Mouse (Mus musculus) MEL (cell line): Measurements from ENCODE around the gene Zfp27. TPM values are rescaled to one million over a fixed set of nuclear protein-coding genes. Genes with fewer than 3 reads are reported as not detected.
"Not testable (repeated sequence)": the region's sequence is repeated elsewhere in the genome, so short reads cannot be mapped to it uniquely, and the experiment has no call there.

ENCODE experiments used
- DNase-seq: peaks from one replicate; pipeline ENCODE4 v3.0.0; 2011; ENCODE audit warnings: low read depth, low spot score
- H3K27ac ChIP-seq: 2 replicates; pipeline ENCODE4 v1.5.1; 2012; ENCODE audit warnings: low read depth, mild to moderate bottlenecking, control low read depth, low read length, moderate library complexity; ENCODE audit not compliant: control insufficient read depth
- H3K27me3 ChIP-seq, 2 experiments: fragments of 150-350 bp in 1 of 2; sonication (generic) in 1 of 2; 2 replicates each; pipeline ENCODE4 v1.6.1; 2012; ENCODE audit warnings: low read length in 2 of 2, mild to moderate bottlenecking in 2 of 2, improper control_type of control experiment in 1 of 2, moderate library complexity in 1 of 2; ENCODE audit not compliant: insufficient read depth in 2 of 2, control insufficient read depth in 1 of 2
- H3K36me3 ChIP-seq, 2 experiments: 2 replicates each; pipeline ENCODE4 v1.6.1; 2012 to 2014; ENCODE audit warnings: low read length in 2 of 2, improper control_type of control experiment in 1 of 2, inconsistent platforms in 1 of 2, mild to moderate bottlenecking in 1 of 2; ENCODE audit not compliant: insufficient read depth in 2 of 2, control insufficient read depth in 1 of 2
- H3K4me1 ChIP-seq, 2 experiments: fragments of 150-350 bp in 1 of 2; sonication (generic) in 1 of 2; 2 replicates each; pipeline ENCODE4 v1.6.1; 2012; ENCODE audit warnings: low read length in 2 of 2, improper control_type of control experiment in 1 of 2, mild to moderate bottlenecking in 1 of 2; ENCODE audit not compliant: insufficient read depth in 2 of 2, control insufficient read depth in 1 of 2
- H3K4me3 ChIP-seq, 2 experiments: fragments of 150-350 bp in 1 of 2; sonication (generic) in 1 of 2; 2 replicates each; pipeline ENCODE4 v1.5.1; 2012; ENCODE audit warnings: low read depth in 2 of 2, low read length in 2 of 2, mild to moderate bottlenecking in 2 of 2, moderate library complexity in 2 of 2, control low read depth in 1 of 2, improper control_type of control experiment in 1 of 2; ENCODE audit not compliant: control insufficient read depth in 1 of 2, insufficient read depth in 1 of 2
- H3K79me2 ChIP-seq: 2 replicates; pipeline ENCODE4 v1.6.1; 2012; ENCODE audit warnings: mild to moderate bottlenecking, low read length, moderate library complexity; ENCODE audit not compliant: control insufficient read depth, poor library complexity, insufficient read depth
- H3K9ac ChIP-seq: 2 replicates; pipeline ENCODE4 v1.6.1; 2012; ENCODE audit warnings: low read depth, mild to moderate bottlenecking, control low read depth, low read length, moderate library complexity; ENCODE audit not compliant: control insufficient read depth, poor library complexity, severe bottlenecking
- H3K9me3 ChIP-seq: fragments of 150-350 bp; sonication (generic); replicated peaks from 2 replicates; pipeline ENCODE4 v1.6.1; 2012; ENCODE audit warnings: mild to moderate bottlenecking, low read length, improper control_type of control experiment, moderate library complexity; ENCODE audit not compliant: insufficient read depth
- EP300 ChIP-seq, 2 experiments: IDR thresholded peaks; 2 replicates each; pipeline ENCODE4 v1.6.1; 2011; ENCODE audit warnings: improper control_type of control experiment in 2 of 2, low read length in 2 of 2, low read depth in 1 of 2, mild to moderate bottlenecking in 1 of 2
- GABPA ChIP-seq: IDR thresholded peaks from 2 replicates; pipeline ENCODE4 v1.6.1; 2012; ENCODE audit warnings: low read depth, mild to moderate bottlenecking, inconsistent platforms, low read length, improper control_type of control experiment, moderate library complexity
- MAFK ChIP-seq: IDR thresholded peaks from 2 replicates; pipeline ENCODE4 v1.6.1; 2011; ENCODE audit warnings: low read depth, mild to moderate bottlenecking, low read length, improper control_type of control experiment, borderline replicate concordance
- MXI1 ChIP-seq: IDR thresholded peaks from 2 replicates; pipeline ENCODE4 v1.6.1; 2011; ENCODE audit warnings: mild to moderate bottlenecking, low read depth, low read length, improper control_type of control experiment
- MYB ChIP-seq: IDR thresholded peaks from 2 replicates; pipeline ENCODE4 v1.6.1; 2011; ENCODE audit warnings: mild to moderate bottlenecking, low read depth, low read length, improper control_type of control experiment
- MYC ChIP-seq: IDR thresholded peaks from 2 replicates; pipeline ENCODE4 v1.6.1; 2011; ENCODE audit warnings: low read depth, mild to moderate bottlenecking, low read length, improper control_type of control experiment, moderate library complexity
- NELFE ChIP-seq: IDR thresholded peaks from 2 replicates; pipeline ENCODE4 v1.6.1; 2011; ENCODE audit warnings: low read depth, low read length, improper control_type of control experiment
- POLR2AphosphoS5 ChIP-seq: IDR thresholded peaks from 2 replicates; pipeline ENCODE4 v1.6.1; 2012; ENCODE audit warnings: low read depth, borderline replicate concordance, mild to moderate bottlenecking, inconsistent platforms, low read length, moderate library complexity, mixed read lengths
- RAD21 ChIP-seq: IDR thresholded peaks from 2 replicates; pipeline ENCODE4 v1.6.1; 2011; ENCODE audit warnings: mild to moderate bottlenecking, low read depth, low read length, improper control_type of control experiment
- TBP ChIP-seq: IDR thresholded peaks from 2 replicates; pipeline ENCODE4 v1.8.0; 2011; ENCODE audit warnings: low read depth, low read length, improper control_type of control experiment
- USF2 ChIP-seq, 2 experiments: IDR thresholded peaks; 2 replicates each; pipeline ENCODE4 v1.6.1; 2011 to 2012; ENCODE audit warnings: improper control_type of control experiment in 2 of 2, low read length in 2 of 2, borderline replicate concordance in 1 of 2, inconsistent platforms in 1 of 2, low read depth in 1 of 2, mild to moderate bottlenecking in 1 of 2; ENCODE audit not compliant: insufficient read depth in 1 of 2
- ZKSCAN1 ChIP-seq: IDR thresholded peaks from 2 replicates; pipeline ENCODE4 v1.6.1; 2012; ENCODE audit warnings: low read depth, mild to moderate bottlenecking, inconsistent platforms, low read length, improper control_type of control experiment, moderate library complexity
- polyA plus RNA-seq, 2 experiments: library from polyadenylated mRNA; stranded (reverse) in 1 of 2; unstranded in 1 of 2; fragments of >175 nt in 1 of 2; fragments of >200 nt in 1 of 2; gene quantifications; 2 replicates each; pipeline versions ENCODE4 v1.2.1 to v1.2.4; 2012; ENCODE audit warnings: low replicate concordance in 2 of 2, low read depth in 1 of 2; ENCODE audit not compliant: insufficient read length in 2 of 2, insufficient read depth in 1 of 2, missing spikeins in 1 of 2
- total RNA-seq: library from RNA; depleted of rRNA; stranded (reverse); fragments of 300-350 nt; gene quantifications from 2 replicates; pipeline ENCODE4 v1.2.3, GENCODE M21; 2012

Zfp27 gene
- total and polyA plus RNA-seq, 3 experiments: 4.9 to 5.0 TPM; not detected in 1

DNA sequence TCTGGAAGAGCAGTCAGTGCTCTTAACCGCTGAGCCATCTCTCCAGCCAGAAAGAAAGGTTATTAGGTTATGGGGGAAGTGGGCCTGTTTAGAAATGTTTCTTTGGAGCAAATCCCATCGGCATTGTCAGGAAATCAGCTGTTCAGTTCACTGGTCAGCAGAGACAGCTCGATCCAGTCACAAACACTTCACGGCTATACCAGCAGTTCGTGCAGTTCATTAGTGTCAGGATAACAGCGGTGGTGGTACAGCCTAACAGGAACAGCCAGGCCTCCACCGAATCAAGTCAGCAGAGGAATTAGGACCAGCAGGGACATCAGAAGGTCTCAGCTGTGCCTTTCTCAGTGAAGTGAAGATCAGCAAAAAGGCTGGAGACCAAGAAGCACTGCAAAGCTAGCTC is 25.5 kb downstream of the Zfp27 start:
- Histone ChIP-seq H3K9me3 (no peaks in the 10 kb centered on the region), H3K4me1 (no peaks in the 10 kb centered on the region), H3K36me3 (no peaks in the 10 kb centered on the region; a peak in 1 of 4 replicates)

DNA sequence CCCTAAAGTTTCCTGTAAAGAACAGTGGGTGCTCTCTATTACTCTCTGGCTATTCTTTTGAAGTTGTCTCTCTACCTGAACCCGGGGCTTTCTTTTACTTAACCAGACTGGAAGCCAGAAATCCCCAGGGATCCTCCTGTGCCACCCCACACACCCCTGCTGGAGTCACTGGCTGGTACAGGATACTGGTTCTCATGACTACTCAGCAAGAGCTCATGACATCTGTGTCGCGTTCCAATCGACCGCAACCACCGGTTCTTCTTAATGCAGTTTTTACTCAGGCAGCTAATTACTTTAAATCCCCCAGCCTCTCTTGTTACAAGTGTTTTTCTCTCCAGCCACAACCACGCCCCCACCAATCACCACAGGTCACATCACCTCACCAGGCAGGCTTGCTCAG is 26.3 kb downstream of the Zfp27 start:
- Histone ChIP-seq H3K79me2 (no peaks in the 10 kb centered on the region), H3K4me1 (no peaks in the 10 kb centered on the region), H3K27me3 (no peaks in the 10 kb centered on the region), H3K27ac (no peak overlapping the region), H3K4me3 (no peak overlapping the region), H3K9ac (no peak overlapping the region), H3K36me3 (peaks cover 0 to 5% of the 10 kb centered on the region in 2 experiments; a peak in 2 of 4 replicates), H3K9me3 (no peaks in the 10 kb centered on the region)
- DNase-seq: no peak
- TF ChIP-seq POLR2AphosphoS5 (no peak), ZKSCAN1 (no peak), EP300 (IDR thresholded peaks at IDR 0.05; ENCODE audit: low read depth in 1 of 2, low read length in 2 of 2) (no peak), RAD21 (no peak), GABPA (no peak), MXI1 (no peak), MAFK (no peak)

More for the DNA sequence above, 25.5 kb downstream of the Zfp27 start:
- DNase-seq: no peak
- Histone ChIP-seq H3K4me3 (no peak overlapping the region), H3K79me2 (no peaks in the 10 kb centered on the region), H3K27me3 (no peaks in the 10 kb centered on the region), H3K9ac (no peak overlapping the region), H3K27ac (no peak overlapping the region)
- TF ChIP-seq USF2 (IDR thresholded peaks at IDR 0.05; ENCODE audit: borderline replicate concordance in 1 of 2, insufficient read depth in 1 of 2, low read depth in 1 of 2, low read length in 2 of 2): no peak
- TF ChIP-seq NELFE: no peak
- no peak for TF ChIP-seq MYC
- TF ChIP-seq MYB: no peak
- no peak for TF ChIP-seq TBP

DNA sequence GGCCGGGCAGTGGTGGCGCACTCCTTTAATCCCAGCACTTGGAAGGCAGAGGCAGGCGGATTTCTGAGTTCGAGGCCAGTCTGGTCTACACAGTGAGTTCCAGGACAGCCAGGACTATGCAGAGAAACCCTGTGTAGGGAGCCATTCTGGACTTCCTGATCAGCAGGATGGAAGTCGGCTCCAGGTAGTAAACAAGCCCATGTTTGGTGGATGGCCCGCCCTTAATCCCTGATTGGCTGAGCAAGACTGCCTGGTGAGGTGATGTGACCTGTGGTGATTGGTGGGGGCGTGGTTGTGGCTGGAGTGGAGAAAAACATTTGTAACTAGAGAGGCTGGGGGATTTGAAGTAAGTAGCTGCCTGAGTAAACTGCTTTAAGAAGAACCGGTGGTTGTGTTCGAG is 28.8 kb downstream of the Zfp27 start:
- H3K4me3 ChIP-seq, H3K79me2 ChIP-seq, H3K4me1 ChIP-seq, H3K9me3 ChIP-seq, H3K9ac ChIP-seq, H3K27me3 ChIP-seq, DNase-seq, H3K36me3 ChIP-seq, H3K27ac ChIP-seq: not testable (repeated sequence)
